Mouse (Mus musculus) kidney, embryonic 16.5 days (tissue): Measurements from ENCODE around the gene Sptan1. TPM values are rescaled to one million over a fixed set of nuclear protein-coding genes. Genes with fewer than 3 reads are reported as not detected.
"Not testable (repeated sequence)": the region's sequence is repeated elsewhere in the genome, so short reads cannot be mapped to it uniquely, and the experiment has no call there.

Experiments used
- ATAC-seq: fragments of 200-750 bp; cut with Nextera tagmentation; 2 replicates; pipeline ENCODE4 v1.8.0; 2017; ENCODE audit warnings: moderate TSS enrichment; ENCODE audit not compliant: low FRiP score, low TSS enrichment
- H3K27ac ChIP-seq: fragments of 300-500 bp; sonication (generic); 2 replicates; pipeline ENCODE4 v1.5.1; 2014; ENCODE audit warnings: low read length
- H3K27me3 ChIP-seq: fragments of 300-500 bp; sonication (generic); 2 replicates; pipeline ENCODE4 v1.6.1; 2014; ENCODE audit warnings: low read length, control low read depth, mixed read lengths; ENCODE audit not compliant: insufficient read depth
- H3K36me3 ChIP-seq: fragments of 300-500 bp; sonication (generic); 2 replicates; pipeline ENCODE4 v1.6.1; 2014; ENCODE audit warnings: low read length, control low read depth, mixed read lengths; ENCODE audit not compliant: insufficient read depth
- H3K4me1 ChIP-seq: fragments of 300-500 bp; sonication (generic); 2 replicates; pipeline ENCODE4 v1.6.1; 2014; ENCODE audit warnings: low read length, control low read depth, mixed read lengths; ENCODE audit not compliant: insufficient read depth
- H3K4me2 ChIP-seq: fragments of 300-500 bp; sonication (generic); replicated peaks from 2 replicates; pipeline ENCODE4 v1.6.1; 2014; ENCODE audit warnings: low read depth, low read length
- H3K4me3 ChIP-seq: fragments of 300-500 bp; sonication (generic); 2 replicates; pipeline ENCODE4 v1.5.1; 2014; ENCODE audit warnings: mild to moderate bottlenecking, low read length
- H3K9ac ChIP-seq: fragments of 300-500 bp; sonication (generic); replicated peaks from 2 replicates; pipeline ENCODE4 v1.6.1; 2014; ENCODE audit warnings: low read length
- H3K9me3 ChIP-seq: fragments of 300-500 bp; sonication (generic); 2 replicates; pipeline ENCODE4 v1.6.1; 2016; ENCODE audit warnings: low read length, control low read depth
- WGBS: fragments of 180-500 bp; shearing (Covaris S2); extraction: QIAGEN DNeasy Blood & Tissue Kit; methylation state at CpG from one replicate; pipeline ENCODE4 v1.1.7; 2014; 5-methylcytosine and 5-hydroxymethylcytosine counted together
- polyA plus RNA-seq: library from polyadenylated mRNA; unstranded; fragments of >200 nt; fragmentation: Nextera tagmentation; extraction: Ambion mirVana; gene quantifications from 2 replicates; pipeline ENCODE4 v1.2.1, GENCODE M21; 2015

Gene Sptan1
- polyA plus RNA-seq, 1 experiment from 2014 or later, result 102 TPM

- no peak overlapping the region for H3K9ac ChIP-seq
- 37% methylated on average over 6 of the region's 6 CpGs for WGBS
- H3K4me2 ChIP-seq, result no peak overlapping the region
- no peaks in the 10 kb centered on the region for H3K36me3 ChIP-seq
- no peaks in the 10 kb centered on the region for H3K27me3 ChIP-seq
- no peak overlapping the region for H3K27ac ChIP-seq
- no peaks in the 10 kb centered on the region for H3K9me3 ChIP-seq
- no peak for ATAC-seq
- 0 out of 2 replicates have a peak, but pooled peaks cover 5% of the 10 kb centered on the region for H3K4me1 ChIP-seq
- H3K4me3 ChIP-seq, result no peak overlapping the region
Measured at GRCm38 (mm10) chr2:30051992-30052761, 86.8 kb downstream of the Sptan1 start.

GRCm38 (mm10) chr2:30055310-30055709, 90.0 kb downstream of the Sptan1 start:
- not testable (repeated sequence) for H3K27me3 ChIP-seq, H3K27ac ChIP-seq, H3K9ac ChIP-seq, H3K4me1 ChIP-seq, ATAC-seq, H3K36me3 ChIP-seq, H3K4me2 ChIP-seq, H3K9me3 ChIP-seq, H3K4me3 ChIP-seq
- 91% methylated on average over 3 of the region's 3 CpGs for WGBS

- no peak for ATAC-seq
- H3K27ac ChIP-seq, result no peak overlapping the region
- H3K36me3 ChIP-seq, result no peaks in the 10 kb centered on the region
- H3K9me3 ChIP-seq, result no peaks in the 10 kb centered on the region
- no peak overlapping the region for H3K4me3 ChIP-seq
- 84% methylated on average over 3 of the region's 3 CpGs for WGBS
- H3K9ac ChIP-seq, result no peak overlapping the region
- H3K27me3 ChIP-seq, result no peaks in the 10 kb centered on the region
- H3K4me1 ChIP-seq, result peaks cover 6% of the 10 kb centered on the region; the same call in 1 of the 2 replicates
- H3K4me2 ChIP-seq, result no peak overlapping the region
Measured at GRCm38 (mm10) chr2:30056736-30057135, 91.4 kb downstream of the Sptan1 start.

- 45% methylated on average over 12 of the region's 12 CpGs for WGBS
Measured at GRCm38 (mm10) chr2:30057223-30057904, 92.0 kb downstream of the Sptan1 start, which contains the start of gene Set. Set (plus strand) TSS chr2:30057378.

GRCm38 (mm10) chr2:30058418-30058817, 93.1 kb downstream of the Sptan1 start:
- ATAC-seq, result no peak
- H3K27ac ChIP-seq, result no peak overlapping the region
- H3K9ac ChIP-seq, result no peak overlapping the region
- no peak overlapping the region for H3K4me3 ChIP-seq
- no peaks in the 10 kb centered on the region for H3K27me3 ChIP-seq
- H3K4me2 ChIP-seq, result no peak overlapping the region
- WGBS, result 63% methylated on average over 5 of the region's 5 CpGs
- H3K36me3 ChIP-seq, result no peaks in the 10 kb centered on the region
- H3K4me1 ChIP-seq, result peaks cover 12% of the 10 kb centered on the region
- no peaks in the 10 kb centered on the region for H3K9me3 ChIP-seq

More at GRCm38 (mm10) chr2:30057223-30057904, 92.0 kb downstream of the Sptan1 start, which contains the start of gene Set:
- Histone ChIP-seq H3K36me3 (no peaks in the 10 kb centered on the region), H3K4me3 (no peak within 1 kb of the TSS), H3K27me3 (no peaks in the 10 kb centered on the region), H3K4me2 (no peak within 1 kb of the TSS), H3K4me1 (peaks cover 6% of the 10 kb centered on the region; the same call in 1 of the 2 replicates), H3K9ac (no peak within 1 kb of the TSS), H3K9me3 (no peaks in the 10 kb centered on the region), H3K27ac (no peak within 1 kb of the TSS)
- ATAC-seq, result no peak

GRCm38 (mm10) chr2:30061215-30062166, 96.1 kb downstream of the Sptan1 start:
- 9% methylated on average over 36 of the region's 37 CpGs for WGBS
- Histone ChIP-seq H3K9ac (peak overlapping the region; percentile 77), H3K4me1 (peaks cover 34% of the 10 kb centered on the region), H3K9me3 (no peaks in the 10 kb centered on the region), H3K36me3 (no peaks in the 10 kb centered on the region), H3K27me3 (no peaks in the 10 kb centered on the region), H3K4me3 (peak overlapping the region; percentile 59), H3K27ac (peak overlapping the region; percentile 94), H3K4me2 (peak overlapping the region; percentile 80)
- ATAC-seq, result 0 out of 2 replicates have a peak, but pooled peaks have one; percentile 0

GRCm38 (mm10) chr2:30062249-30063093, 97.1 kb downstream of the Sptan1 start:
- H3K9me3 ChIP-seq, result no peaks in the 10 kb centered on the region
- peaks cover 31% of the 10 kb centered on the region for H3K4me1 ChIP-seq
- H3K36me3 ChIP-seq, result no peaks in the 10 kb centered on the region
- peak overlapping the region; percentile 94 for H3K27ac ChIP-seq
- ATAC-seq, result peak; percentile 37
- peak overlapping the region; percentile 80 for H3K4me2 ChIP-seq
- WGBS, result under 1% methylated on average over 40 of the region's 40 CpGs
- no peaks in the 10 kb centered on the region for H3K27me3 ChIP-seq
- H3K4me3 ChIP-seq, result peak overlapping the region; percentile 59
- peak overlapping the region; percentile 77 for H3K9ac ChIP-seq

GRCm38 (mm10) chr2:30063235-30063634, 97.9 kb downstream of the Sptan1 start:
- no peak for ATAC-seq
- Histone ChIP-seq H3K9me3 (no peaks in the 10 kb centered on the region), H3K4me2 (peak overlapping the region; percentile 80), H3K4me1 (peaks cover 36% of the 10 kb centered on the region), H3K36me3 (peaks cover 1% of the 10 kb centered on the region; the same call in 1 of the 2 replicates), H3K27ac (peak overlapping the region; percentile 94), H3K27me3 (no peaks in the 10 kb centered on the region), H3K4me3 (peak overlapping the region; percentile 59), H3K9ac (peak overlapping the region; percentile 77)
- WGBS, result 3% methylated on average over 8 of the region's 8 CpGs
